Mouse (Mus musculus) R1 (cell line): ENCODE measurements at regions not wholly inside any gene's neighbourhood (a gene's known extent, or its start where the extent isn't known, plus 50 kb on each side); places are given as distances from the start of the nearest gene placed in this dataset.

Source experiments
- DNase-seq: peaks from one replicate; pipeline ENCODE4 v3.0.0-alpha.2; 2018; ENCODE audit warnings: low read depth, low spot score

DNA sequence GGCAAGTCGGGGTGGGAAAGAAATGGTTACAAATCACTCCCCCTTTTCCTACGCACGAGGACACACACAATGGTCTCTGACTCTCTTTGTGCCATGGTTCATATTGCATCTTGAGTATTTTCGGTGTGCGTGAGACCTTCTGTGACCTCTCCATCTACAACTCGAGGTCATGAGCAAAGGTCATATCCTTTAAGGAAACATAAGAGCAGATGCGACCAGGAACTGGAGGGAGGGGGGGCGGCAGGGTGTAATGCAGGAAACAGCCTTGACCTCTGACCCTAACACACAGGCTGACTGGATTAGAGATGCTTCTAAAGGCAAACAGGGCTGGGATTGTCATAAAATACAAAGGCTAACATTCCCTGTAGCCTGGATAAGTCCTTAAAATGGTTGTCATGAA lies 450.7 kb upstream of the Gm10131 start:
- DNase-seq: peak; percentile 4

DNA sequence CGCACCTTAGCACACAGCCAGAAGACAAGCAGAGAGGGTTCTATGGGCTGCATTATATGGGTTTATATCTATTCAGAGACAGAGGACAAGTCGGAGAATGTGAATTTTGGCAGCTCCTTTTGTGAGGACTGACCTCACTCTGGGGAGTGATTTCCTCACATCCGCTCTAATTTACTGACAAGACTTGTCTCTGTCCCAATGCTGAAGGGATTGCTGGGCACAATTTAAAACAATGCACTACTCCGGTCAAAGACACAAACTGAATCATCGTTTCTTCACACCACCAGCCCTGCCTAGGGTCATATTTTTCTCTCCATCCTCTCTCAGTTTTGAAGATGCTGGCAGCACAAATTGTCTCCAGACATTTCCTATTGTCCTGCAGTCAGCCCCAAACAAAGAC lies 438.2 kb upstream of the Gm10131 start:
- DNase-seq: peak; percentile 23

DNA sequence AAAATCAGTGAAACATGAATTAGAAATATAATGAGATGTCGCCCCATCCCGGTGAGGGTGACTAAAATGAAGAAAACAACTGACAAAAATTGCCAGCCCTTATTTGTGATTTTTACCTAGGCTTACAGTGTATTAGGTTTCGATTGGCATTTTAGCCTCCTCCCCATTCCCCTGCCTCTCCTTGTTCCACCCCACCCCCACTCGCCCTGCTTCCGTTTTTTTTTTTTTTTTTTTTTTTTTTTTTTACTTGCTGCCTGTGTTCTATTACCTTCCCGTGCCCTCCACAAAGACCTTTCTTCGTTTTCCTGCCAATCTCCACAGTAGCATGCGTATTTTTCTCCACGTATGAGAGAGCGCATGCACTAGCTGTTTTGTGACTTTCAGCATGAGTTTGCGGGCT lies 435.3 kb upstream of the Gm10131 start:
- DNase-seq: peak; percentile 18

DNA sequence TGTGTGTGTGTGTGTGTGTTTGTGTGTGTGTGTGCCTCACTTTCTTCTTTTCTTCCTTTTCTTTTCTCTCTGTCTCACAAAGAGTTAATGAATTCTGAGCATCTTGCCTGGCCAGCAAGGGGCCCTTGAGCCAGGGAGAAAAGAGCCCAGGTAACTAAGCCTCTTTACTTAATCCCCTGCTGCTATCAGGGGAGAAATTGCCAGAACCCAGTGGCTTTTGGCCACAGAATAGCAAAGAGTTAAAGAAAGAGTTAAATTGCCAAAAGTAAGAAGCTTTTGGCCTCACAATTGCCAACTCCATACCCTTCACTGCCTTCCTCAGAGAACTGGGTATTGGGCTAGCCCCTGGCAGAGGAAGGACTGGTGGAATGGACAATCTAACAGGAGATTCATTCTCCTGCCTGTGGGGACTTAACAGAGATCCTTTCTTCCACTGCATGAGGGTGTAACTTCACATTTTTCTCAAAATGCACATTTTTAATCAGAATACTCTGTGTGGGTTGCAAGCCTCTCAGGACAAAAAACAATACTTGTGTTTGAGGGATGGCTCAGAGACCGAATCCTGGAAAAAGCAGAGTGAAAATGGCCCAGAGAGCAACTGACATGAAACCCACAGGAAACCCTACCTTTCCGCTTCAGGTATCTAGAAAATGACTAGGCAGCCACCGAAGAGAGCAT lies 431.0 kb upstream of the Gm10131 start:
- DNase-seq: no peak

DNA sequence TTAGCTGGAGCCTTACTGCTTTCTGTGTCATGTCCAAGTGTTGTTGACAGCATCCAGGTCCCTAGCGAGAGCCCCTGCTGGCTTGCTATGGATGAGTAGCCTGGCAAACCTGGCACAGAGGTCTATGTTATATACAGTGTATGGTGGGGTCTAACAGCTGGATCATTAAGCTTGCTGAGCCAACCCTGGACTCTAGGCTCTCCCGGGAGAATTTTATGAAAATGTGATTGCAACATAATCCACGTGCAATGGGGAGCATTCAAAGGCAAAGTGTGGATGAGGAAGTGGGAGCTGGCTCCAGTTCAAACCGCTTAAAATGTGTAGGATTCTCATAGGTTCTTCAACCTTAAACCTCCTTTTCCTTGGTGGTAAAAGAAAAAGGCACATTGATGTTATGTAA lies 427.7 kb upstream of the Gm10131 start:
- DNase-seq: no peak

DNA sequence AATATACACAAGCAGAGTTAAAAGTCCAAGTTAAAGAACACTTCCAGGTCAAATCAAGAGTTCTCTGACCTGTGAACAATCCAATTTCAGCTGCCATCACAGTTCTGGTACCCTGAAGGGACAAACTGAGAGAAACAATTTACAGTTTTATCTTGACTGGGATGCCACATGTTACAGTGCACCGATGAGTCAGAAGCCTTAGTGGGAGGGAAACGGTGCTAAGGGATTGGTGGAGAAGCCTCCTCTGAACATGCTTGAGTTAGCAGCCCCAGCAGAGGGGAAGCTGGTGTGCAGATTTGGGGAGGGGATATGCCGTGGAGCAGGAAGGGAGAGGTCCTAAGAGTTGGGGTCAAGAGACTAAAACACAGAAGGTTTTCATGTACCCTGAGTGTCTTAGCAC lies 423.9 kb upstream of the Gm10131 start:
- DNase-seq: no peak

DNA sequence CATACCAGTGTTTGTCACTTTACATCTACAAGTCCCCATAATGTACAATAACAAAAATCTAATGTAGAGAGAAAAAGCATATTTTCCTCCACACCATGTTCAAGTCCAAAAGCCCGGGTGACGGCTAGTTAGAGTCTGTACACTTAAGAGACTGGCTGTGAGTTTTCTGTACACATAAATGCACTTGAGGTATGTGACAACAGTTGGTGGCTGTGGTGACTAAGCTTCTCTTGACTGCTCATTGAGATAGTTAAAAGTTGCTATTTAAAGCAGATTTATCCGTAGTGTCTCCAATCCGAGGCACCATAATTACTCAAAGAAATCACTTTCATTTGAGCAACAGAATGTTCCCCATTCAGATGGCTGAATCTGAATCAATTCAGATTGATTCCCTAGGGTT lies 421.9 kb upstream of the Gm10131 start:
- no peak for DNase-seq

DNA sequence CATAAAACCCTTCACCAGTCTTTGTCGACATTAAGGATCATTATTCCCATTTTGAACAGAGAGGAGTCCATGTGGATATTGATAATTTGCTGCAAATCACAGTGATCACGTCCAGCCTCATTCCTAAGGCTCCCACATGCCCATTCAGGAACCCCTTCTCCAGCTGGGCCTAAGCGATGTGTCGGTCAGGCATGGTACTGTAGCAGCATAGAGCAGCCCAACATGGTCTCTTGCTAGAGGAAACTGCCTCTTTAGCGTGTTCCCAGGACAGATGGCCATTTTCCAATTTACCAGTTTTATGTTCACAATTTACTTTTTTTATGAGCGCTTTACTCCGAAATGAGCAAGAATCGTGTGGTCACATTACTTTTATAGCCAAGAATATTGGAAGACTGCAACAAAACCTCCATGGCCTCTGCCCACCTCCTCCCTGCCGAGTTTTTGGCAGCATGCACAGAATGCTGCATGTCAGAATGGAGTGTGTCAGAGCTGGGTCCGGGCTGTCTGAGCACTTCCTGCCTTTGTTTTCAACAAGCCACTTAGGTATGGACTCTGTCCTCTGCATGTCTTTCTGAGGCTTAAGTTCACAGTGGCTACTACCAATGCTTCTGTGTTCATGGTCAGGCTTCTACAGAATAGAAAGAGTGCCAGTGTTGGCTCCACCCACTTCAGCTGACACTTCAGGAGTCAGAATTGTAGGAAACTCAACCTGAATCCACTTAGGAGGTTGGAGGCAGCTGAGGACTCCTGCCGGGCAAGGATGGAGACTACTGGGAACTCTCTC lies 419.6 kb upstream of the Gm10131 start:
- no peak for DNase-seq

DNA sequence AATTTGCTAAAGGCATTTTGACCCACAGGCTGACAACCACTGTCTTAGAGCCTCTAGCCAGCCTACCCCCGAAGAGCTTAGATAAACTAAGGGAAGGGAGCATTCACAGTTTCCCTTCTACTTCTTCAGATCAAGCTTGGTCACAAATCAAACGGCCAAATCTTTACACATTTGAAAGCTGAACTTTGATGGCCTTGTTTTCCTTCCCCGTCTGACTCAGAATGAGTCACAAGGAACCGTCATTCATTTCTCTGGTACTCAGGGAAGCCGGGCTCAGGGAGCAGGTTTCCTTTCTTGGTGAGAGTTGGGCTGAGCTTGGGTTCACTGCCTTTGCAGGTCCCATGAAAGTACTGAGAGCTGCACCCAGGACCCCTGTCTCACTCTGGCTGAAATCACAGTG lies 418.5 kb upstream of the Gm10131 start:
- no peak for DNase-seq

DNA sequence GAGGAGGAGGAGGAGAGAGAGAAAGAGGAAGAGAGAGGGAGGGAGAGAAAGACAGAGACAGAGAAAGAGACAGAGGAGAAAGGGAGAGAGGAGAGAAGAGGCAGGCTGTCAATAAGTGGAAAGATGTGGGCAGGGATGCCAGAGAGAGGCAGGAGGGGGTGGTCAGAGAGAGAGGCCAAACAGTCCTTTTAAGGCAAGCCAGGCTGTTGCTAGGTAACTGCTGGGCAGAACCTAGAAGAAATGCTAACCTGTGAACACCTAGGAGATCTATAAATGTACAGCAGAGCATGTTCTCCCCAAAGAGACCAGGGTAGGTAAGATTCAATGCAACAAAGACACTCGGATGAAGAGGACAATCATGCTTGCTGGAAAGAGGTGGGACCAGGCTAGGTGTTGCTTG lies 417.9 kb upstream of the Gm10131 start:
- peak; percentile 28 for DNase-seq

DNA sequence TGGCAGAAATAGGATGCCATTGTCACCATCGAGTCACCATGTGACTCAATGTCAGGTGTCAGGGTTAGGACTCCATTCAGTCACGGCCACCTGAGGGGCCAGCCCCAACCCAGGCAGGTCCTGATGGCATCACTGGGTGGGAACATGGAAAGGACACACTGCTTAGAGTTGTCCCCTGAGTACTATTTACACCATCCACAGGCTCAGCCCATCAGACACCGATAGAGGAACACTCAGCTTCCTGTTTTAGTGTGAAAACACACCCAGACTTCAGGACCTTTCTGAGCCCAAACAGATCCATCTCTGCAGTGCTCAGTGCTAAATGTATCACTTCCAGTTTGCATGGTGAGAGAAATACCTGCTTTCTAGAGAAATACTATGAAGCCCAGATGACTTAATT lies 416.7 kb upstream of the Gm10131 start:
- DNase-seq: no peak

DNA sequence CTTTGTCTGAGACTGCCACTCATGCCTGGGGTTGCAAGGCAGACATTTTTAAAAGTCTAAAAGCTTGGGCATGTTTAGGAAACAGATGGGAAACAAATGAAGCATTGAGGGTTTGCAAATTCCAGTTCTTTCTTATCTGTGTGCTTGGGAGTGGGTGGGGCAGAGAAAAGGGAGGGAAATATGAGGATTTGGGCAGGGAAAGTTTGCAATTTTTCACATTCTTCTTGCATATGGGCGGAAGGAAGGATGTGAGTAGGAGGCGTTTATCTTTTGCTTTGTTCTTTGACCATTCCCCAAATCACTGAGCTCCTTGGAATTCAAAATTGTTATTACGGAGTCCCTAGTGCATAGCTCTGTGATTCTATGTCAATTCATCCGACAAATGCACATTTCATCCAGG lies 413.7 kb upstream of the Gm10131 start:
- no peak for DNase-seq

DNA sequence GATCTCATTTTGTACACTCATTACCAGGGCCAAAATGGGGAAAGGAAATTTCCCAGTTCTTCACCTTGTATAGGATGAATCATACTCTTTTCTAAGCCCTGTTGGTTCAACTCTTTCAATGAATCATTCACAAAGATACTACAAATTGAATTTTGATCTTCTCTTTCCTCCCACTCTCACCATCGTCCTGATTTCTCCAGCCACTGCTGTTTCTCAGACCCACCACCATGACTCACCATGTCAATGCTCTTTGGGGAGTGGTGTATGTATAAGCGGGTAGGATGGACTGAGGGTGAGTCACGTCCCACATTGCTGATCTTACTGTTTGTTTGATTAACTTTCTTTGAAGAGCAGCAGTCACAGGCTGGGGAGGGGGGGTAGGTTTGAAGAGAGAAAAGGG lies 412.3 kb upstream of the Gm10131 start:
- no peak for DNase-seq

DNA sequence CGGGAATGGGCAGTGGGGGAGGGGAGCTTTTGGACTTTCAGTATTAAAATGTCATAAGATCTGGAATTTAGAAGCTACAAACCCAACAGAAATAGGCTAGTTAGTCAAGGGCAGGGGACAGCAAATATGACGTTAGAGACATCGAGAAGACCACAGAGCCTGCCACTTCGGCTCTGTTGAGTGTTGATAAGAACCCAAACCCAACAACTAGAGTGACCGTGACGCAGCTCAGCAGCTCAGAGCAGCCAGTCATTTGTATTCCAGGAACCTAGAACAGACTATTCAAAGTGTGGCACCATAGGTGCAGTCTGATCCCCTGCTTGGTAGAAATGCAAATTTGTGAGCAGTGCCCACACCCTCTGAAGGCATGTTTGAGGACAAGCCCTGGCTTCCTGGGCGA lies 409.8 kb upstream of the Gm10131 start:
- no peak for DNase-seq

DNA sequence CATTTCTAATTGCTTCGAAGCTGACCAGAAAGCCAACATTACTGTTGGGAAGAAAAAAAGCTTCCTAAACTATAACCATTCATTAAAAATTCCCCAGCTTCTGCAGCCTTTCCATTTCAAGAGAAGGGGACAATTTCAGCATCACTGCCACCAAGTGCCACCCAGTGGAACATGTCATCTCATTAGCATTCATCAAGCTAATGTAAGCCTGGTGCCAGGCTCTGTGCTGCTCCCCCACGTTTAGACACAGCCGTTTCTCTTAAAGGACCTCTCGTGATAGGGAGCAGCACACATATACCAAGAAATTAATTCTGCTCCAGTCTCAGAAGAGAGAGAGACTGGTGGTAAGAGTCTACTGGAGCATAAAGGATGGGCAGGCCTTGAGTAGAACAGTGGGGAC lies 409.1 kb upstream of the Gm10131 start:
- no peak for DNase-seq

DNA sequence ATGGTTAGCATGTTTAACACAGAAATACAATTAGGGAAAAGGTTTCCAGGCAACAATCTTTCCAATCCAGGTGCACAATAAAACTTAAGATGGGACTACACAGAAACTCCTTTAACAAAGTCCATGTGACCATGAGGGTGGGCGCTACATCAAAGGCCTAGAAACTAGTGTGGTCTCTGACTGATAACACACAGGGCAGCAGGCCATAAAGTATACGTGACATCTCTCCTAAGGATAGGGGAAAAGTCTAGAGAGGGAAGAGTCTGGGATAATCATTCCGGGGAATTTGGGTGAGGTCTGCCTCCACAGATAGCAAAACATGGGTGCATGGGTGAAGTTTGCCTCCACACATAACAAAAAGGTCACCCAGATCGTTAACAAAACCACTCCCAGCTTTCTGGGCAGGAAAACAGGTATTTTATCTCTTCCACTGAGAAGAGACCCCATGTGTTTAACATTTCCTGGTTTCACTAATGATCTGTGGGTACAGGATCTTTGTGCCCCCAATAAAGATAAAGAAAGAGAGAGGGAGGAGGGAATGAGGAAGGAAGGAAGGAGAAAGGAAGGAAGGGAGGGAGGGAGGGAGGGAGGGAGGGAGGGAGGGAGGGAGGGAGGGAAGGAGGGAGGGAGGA lies 402.0 kb upstream of the Gm10131 start:
- DNase-seq: no peak

DNA sequence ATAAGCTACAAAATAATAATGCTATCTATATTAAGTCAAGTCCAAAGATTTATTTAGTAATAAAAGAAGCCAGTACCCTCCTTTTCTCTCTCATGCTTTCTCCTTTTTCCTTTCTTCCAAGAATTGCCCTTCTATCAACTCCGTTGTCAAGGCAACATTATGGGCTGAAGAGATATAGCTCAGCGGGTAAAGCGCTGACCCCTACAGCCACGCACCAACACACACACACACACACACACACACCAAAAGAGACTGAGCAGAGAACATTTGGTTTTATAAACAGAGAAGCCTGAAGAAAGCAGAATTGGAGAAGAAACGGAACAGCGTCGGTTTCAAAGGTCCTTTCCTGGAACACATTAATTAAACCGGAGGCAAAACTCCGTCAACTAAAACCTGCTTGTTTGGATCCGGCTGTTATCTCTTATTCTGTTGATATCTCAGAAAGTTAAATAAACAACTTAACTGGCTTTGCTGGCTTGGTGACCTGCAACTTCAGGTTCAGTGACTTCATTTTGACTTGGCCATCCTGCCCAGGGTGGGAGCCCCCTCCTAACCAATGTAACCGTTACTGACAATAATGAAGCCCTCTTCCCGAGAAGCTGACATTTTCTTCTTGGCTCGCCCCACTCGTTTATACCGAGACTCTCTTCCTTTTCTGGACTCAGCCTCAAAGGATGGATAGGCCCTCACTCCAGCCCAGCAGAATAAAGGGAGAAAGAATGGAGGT lies 394.5 kb upstream of the Gm10131 start:
- DNase-seq: no peak

DNA sequence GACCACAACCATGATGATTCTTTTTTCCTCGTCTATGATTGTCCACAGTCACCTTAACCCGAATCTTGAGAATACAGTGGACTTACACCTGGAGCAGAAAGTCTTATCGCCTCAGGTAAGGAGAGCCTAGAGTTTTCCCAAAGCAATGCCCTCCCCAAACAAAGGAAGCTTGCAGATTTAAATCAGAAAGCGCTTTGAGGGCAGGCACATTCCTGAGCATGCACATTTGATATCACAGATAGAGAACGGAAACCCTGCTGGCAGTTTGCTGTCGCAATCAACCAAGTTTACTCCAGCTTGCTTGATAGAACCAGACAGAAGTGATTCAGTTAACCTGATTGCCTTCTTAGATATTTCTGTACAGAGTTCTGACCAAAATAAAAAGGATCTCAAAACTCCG lies 393.6 kb upstream of the Gm10131 start:
- peak; percentile 87 for DNase-seq

DNA sequence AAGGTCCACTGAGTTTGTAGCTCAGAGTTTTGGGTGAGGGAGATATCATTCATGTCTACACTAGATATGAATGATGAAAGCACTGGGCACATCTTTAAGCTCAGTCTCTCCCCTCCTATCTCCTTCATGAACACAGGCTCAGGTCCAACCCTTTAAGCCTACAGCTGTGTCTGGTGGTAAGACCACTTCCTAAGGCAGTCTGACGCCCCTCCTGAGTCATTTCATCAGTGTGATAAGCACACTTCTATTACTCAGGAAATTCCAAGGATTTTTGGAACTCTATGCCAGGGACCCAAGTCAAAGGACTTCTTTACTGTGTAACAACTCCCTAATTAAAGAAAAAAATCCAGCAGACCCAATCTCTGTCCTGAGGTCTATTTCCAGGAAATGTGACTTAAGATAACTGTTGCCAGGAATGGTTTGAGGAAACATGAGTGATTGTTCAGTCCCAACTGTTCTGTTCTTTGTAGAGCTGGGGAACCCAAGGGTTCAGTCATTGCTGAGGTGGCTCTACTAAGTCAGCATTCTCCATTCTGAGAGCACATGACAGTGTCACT lies 391.1 kb upstream of the Gm10131 start:
- DNase-seq: no peak

DNA sequence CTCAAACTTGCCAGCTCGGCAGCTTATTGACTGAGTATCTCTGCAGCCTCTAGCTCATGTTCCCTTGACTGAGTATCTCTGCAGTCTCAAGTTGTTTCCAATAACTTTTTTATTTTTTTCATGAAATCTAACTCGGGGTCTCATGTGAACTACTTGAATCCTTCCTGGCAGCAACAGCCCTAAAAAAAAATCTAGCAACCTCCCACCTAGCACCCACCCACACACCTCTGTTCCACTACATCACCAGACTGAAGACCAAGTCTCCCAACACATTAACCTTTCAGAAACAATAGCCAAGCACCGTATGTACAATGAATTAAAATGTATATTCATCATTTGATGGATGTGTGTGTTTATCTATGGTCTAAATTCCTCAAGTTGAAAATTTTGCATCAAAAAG lies 387.7 kb upstream of the Gm10131 start:
- no peak for DNase-seq

DNA sequence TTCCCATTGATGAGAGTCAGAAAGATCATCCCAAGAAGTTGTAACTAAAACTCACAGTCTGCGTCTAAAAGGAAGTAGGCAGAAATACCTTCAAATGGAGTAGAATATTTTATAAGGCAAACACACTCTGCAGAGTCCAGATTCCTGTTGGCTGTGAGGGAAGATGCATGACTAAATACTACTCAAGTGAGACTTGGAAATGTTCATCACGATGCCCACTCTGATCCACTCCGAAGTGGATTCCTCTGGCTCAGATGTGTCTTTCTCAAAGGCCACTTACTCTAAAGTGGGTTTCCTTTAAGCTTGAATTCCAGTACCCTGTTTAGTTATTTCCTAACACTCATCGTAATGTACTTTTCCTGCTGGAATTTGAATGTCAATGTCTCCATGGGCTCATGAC lies 385.2 kb upstream of the Gm10131 start:
- DNase-seq: no peak

DNA sequence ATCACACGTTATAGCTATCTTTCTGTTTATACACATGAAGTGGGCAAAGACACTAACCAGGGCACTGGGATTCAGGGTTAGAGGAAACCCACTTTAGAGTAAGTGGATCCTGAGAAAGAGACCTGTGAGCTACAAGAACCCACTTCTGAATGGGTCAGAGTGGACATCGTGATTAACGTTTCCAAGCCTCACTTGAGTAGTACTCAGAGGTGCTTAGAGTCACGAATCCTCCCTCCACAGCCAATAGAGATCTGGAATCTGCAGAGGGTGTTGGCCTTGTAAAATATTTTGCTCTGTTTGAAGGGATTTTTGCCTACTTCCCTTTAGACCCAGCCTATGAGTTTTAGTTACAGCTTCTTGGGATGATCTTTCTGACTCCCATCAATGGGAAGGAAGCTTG lies 384.4 kb upstream of the Gm10131 start:
- DNase-seq: no peak
